Mouse (Mus musculus): ENCODE results near the gene Bend6. TPM values are rescaled to one million over a fixed set of nuclear protein-coding genes. Genes with fewer than 3 reads are reported as not detected.
A peak's percentile ranks its signal among the peaks of the same experiment; 100 is the strongest.

Gene Bend6
- polyA plus RNA-seq, 1 experiment from 2014 or later, result 0.32 TPM

DNA sequence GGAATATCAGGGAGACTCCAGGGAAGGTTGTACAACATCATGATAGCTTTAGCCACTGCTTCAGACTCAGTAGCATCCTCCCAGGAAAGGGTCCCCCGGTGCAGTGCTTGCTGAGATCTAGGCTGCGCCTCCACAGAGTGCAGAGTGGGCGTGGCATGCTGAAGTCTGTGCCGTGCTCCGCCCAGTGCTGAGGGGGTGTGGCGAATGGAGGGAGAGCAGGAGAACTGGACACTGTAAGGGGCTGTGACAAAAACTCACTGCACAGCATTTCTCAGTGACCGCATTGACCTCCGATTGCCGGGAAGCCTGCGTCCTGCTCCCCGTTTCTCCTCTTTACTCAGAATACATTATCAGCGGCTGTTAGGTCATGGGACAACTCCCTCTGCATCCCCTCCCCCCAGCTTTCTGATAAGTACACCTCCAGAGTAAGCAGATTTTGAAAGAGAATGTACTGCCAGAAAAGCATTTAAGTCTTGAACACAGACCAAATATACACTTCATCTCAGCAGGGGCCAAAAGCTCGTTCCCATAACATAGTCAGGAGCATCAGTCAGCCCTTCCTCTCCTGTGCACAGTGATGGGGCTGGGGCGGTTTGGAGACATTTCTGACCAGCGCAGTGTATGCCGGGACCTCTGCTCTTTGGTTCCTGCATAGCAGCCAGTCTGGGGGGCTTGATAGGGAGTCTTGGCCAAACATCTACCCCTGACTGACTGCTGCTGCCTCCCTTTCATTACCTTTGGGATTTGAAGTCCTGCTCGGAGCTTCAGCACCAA is 37.5 kb upstream of the Bend6 start:
- DNase-seq (ENCODE audit: low spot score), result peak; percentile 25

DNA sequence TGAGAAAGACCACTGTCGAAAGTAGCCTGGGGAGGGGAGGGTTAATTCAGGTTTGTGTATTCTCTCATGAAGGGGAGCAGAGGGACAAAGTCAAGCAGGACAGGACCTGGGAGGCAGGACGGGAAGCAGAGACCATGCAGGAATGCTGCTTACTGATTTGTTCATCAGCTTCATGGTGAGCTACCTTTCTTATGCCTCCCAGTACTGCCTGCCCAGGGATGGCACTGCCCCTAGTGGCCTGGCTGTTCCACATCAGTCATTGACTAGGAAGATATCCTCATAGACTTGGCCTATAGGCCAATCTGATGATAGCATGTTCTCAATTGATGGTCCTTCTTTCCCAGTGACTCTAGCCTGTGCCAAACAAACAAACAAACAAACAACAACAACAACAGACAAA is 36.3 kb upstream of the Bend6 start:
- no peak overlapping the region for H3K4me2 ChIP-seq (ENCODE audit: low read length)
- 94% methylated on average over 2 of the region's 2 CpGs for WGBS
- H3K27me3 ChIP-seq (ENCODE audit: insufficient read depth, low read length), result no peaks in the 10 kb centered on the region
- ATAC-seq (replicated peaks; ENCODE audit: low FRiP score, low read depth) (no peak), DNase-seq (ENCODE audit: low spot score) (no peak)
- peak; percentile 18; the same call in 1 of the 2 replicates for TF ChIP-seq CTCF (IDR thresholded peaks at IDR 0.05; ENCODE audit: low read depth)
- H3K9ac ChIP-seq (ENCODE audit: low read depth, low read length), result no peak overlapping the region
- H3K9me3 ChIP-seq (replicated peaks; ENCODE audit: low read length), result no peaks in the 10 kb centered on the region
- no peak overlapping the region for H3K27ac ChIP-seq
- no peaks in the 10 kb centered on the region for H3K36me3 ChIP-seq (ENCODE audit: insufficient read depth, low read length)
- H3K4me3 ChIP-seq (replicated peaks; ENCODE audit: low read depth, low read length), result no peak overlapping the region
- no peaks in the 10 kb centered on the region for H3K4me1 ChIP-seq (replicated peaks; ENCODE audit: insufficient read depth, low read length)

More for the DNA sequence above, 37.5 kb upstream of the Bend6 start:
- ATAC-seq (replicated peaks; ENCODE audit: low FRiP score, low read depth), result peak; percentile 65; the same call in 1 of the 2 replicates
- no peaks in the 10 kb centered on the region for H3K36me3 ChIP-seq (ENCODE audit: insufficient read depth, low read length)
- H3K27me3 ChIP-seq (ENCODE audit: insufficient read depth, low read length), result no peaks in the 10 kb centered on the region
- TF ChIP-seq CTCF (IDR thresholded peaks at IDR 0.05; ENCODE audit: low read depth), result no peak
- no peaks in the 10 kb centered on the region for H3K4me1 ChIP-seq (replicated peaks; ENCODE audit: insufficient read depth, low read length)
- no peaks in the 10 kb centered on the region for H3K9me3 ChIP-seq (replicated peaks; ENCODE audit: low read length)
- no peak overlapping the region for H3K27ac ChIP-seq
- no peak overlapping the region for H3K9ac ChIP-seq (ENCODE audit: low read depth, low read length)
- no peak overlapping the region for H3K4me3 ChIP-seq (replicated peaks; ENCODE audit: low read depth, low read length)
- peak overlapping the region; percentile 18; the same call in 1 of the 2 replicates for H3K4me2 ChIP-seq (ENCODE audit: low read length)
- 61% methylated on average over 17 of the region's 17 CpGs for WGBS

DNA sequence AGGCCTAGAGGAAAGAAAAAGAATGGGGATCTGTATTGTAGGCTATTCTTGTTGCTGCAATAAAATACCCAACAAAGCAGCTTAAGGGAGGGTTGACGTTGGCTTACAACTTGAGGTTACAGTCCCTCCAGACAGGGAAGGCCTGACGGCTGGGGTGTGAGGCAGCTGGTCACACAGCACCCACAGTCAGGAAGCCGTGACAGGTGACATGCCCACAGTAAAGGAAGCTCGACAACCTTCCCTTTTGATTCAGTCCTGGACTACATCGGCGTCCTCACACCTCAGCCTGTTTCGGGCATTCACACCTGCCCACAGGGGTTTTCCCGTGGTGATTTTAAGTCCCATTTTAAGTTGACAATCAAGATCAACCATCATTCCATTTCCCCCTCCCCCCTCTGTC is 35.0 kb upstream of the Bend6 start:
- TF ChIP-seq CTCF (IDR thresholded peaks at IDR 0.05; ENCODE audit: low read depth), result no peak
- Histone ChIP-seq H3K9ac (ENCODE audit: low read depth, low read length) (no peak overlapping the region), H3K27ac (no peak overlapping the region), H3K9me3 (replicated peaks; ENCODE audit: low read length) (no peaks in the 10 kb centered on the region), H3K4me3 (replicated peaks; ENCODE audit: low read depth, low read length) (no peak overlapping the region), H3K36me3 (ENCODE audit: insufficient read depth, low read length) (no peaks in the 10 kb centered on the region), H3K4me2 (ENCODE audit: low read length) (no peak overlapping the region), H3K27me3 (ENCODE audit: insufficient read depth, low read length) (no peaks in the 10 kb centered on the region), H3K4me1 (replicated peaks; ENCODE audit: insufficient read depth, low read length) (no peaks in the 10 kb centered on the region)
- WGBS, result 86% methylated on average over 8 of the region's 8 CpGs
- DNase-seq (ENCODE audit: low spot score) (no peak), ATAC-seq (replicated peaks; ENCODE audit: low FRiP score, low read depth) (no peak)

DNA sequence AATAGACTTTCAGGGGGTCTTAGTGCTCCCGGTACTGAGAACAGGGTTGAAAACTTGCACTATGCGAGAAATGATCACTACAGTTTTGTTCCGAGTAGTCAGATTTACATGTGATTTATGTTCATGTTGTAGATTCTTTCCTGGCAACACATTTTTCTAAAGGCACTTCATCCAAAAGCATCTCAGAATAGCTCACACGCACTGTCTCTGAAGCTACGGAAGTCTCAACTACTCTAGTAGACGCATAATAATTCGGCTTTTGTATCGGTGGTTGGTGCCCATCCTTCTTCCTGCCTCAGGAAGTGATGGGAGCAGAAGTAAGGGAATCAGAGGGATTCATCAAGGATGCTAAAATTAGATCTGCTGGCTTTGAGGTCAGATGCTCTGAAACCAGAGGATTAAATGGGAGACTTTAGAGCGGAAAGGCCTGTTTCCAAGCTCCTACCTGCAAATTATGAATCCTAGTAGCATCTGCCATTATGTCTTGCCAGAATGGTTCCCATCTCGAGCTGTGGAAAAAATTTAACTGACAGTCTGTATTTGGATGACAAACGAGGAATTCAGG is 32.8 kb upstream of the Bend6 start:
- Histone ChIP-seq H3K4me3 (replicated peaks; ENCODE audit: low read depth, low read length) (no peak overlapping the region), H3K4me1 (replicated peaks; ENCODE audit: insufficient read depth, low read length) (no peaks in the 10 kb centered on the region), H3K27ac (no peak overlapping the region), H3K9me3 (replicated peaks; ENCODE audit: low read length) (no peaks in the 10 kb centered on the region), H3K27me3 (ENCODE audit: insufficient read depth, low read length) (no peaks in the 10 kb centered on the region), H3K9ac (ENCODE audit: low read depth, low read length) (no peak overlapping the region), H3K4me2 (ENCODE audit: low read length) (no peak overlapping the region), H3K36me3 (ENCODE audit: insufficient read depth, low read length) (no peaks in the 10 kb centered on the region)
- 77% methylated on average over 11 of the region's 11 CpGs for WGBS
- DNase-seq (ENCODE audit: low spot score), result no peak
- no peak for ATAC-seq (replicated peaks; ENCODE audit: low FRiP score, low read depth)
- no peak for TF ChIP-seq CTCF (IDR thresholded peaks at IDR 0.05; ENCODE audit: low read depth)

DNA sequence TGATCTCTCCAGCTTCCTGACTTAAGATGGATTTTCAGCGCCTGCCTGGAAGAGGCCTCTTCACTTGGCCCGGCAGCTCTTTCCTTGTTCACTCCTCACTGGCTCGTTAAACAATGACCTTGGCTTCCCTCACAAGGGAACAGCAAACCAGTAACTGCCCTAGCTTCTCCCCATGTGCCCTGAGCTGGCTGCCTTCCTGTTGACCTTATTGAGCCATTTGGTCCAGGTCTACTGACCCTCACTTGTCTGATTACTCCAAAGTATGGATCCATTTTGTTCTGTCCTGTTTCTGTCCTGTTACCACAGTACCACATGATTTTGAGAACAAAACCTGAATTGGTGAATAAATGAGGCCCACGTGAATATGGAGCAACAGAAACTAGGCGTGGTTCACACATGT is 32.2 kb upstream of the Bend6 start:
- no peak for DNase-seq (ENCODE audit: low spot score)
- no peak overlapping the region for H3K4me2 ChIP-seq (ENCODE audit: low read length)
- H3K4me1 ChIP-seq (replicated peaks; ENCODE audit: insufficient read depth, low read length), result no peaks in the 10 kb centered on the region
- TF ChIP-seq CTCF (IDR thresholded peaks at IDR 0.05; ENCODE audit: low read depth), result no peak
- H3K27me3 ChIP-seq (ENCODE audit: insufficient read depth, low read length), result no peaks in the 10 kb centered on the region
- H3K9me3 ChIP-seq (replicated peaks; ENCODE audit: low read length), result no peaks in the 10 kb centered on the region
- no peak for ATAC-seq (replicated peaks; ENCODE audit: low FRiP score, low read depth)
- H3K9ac ChIP-seq (ENCODE audit: low read depth, low read length), result no peak overlapping the region
- no peaks in the 10 kb centered on the region for H3K36me3 ChIP-seq (ENCODE audit: insufficient read depth, low read length)
- no peak overlapping the region for H3K4me3 ChIP-seq (replicated peaks; ENCODE audit: low read depth, low read length)
- 61% methylated on average over 5 of the region's 5 CpGs for WGBS
- H3K27ac ChIP-seq, result no peak overlapping the region

- DNase-seq (ENCODE audit: low spot score), result no peak
- Histone ChIP-seq H3K27me3 (ENCODE audit: insufficient read depth, low read length) (no peaks in the 10 kb centered on the region), H3K27ac (no peak overlapping the region), H3K36me3 (ENCODE audit: insufficient read depth, low read length) (no peaks in the 10 kb centered on the region), H3K9ac (ENCODE audit: low read depth, low read length) (no peak overlapping the region), H3K4me2 (ENCODE audit: low read length) (no peak overlapping the region), H3K4me3 (replicated peaks; ENCODE audit: low read depth, low read length) (no peak overlapping the region), H3K9me3 (replicated peaks; ENCODE audit: low read length) (no peaks in the 10 kb centered on the region), H3K4me1 (replicated peaks; ENCODE audit: insufficient read depth, low read length) (no peaks in the 10 kb centered on the region)
- no peak for ATAC-seq (replicated peaks; ENCODE audit: low FRiP score, low read depth)
- TF ChIP-seq CTCF (IDR thresholded peaks at IDR 0.05; ENCODE audit: low read depth), result no peak
- 86% methylated on average over 3 of the region's 3 CpGs for WGBS
Measured at GRCm38 (mm10) chr1:33935946-33936345, 28.3 kb upstream of the Bend6 start.

Data from kidney, postnatal 0 days (tissue).